Mouse (Mus musculus): ENCODE results near the gene Gm28036.
"Not testable (repeated sequence)": the region's sequence is repeated elsewhere in the genome, so short reads cannot be mapped to it uniquely, and the experiment has no call there.

Gene Gm28036

DNA sequence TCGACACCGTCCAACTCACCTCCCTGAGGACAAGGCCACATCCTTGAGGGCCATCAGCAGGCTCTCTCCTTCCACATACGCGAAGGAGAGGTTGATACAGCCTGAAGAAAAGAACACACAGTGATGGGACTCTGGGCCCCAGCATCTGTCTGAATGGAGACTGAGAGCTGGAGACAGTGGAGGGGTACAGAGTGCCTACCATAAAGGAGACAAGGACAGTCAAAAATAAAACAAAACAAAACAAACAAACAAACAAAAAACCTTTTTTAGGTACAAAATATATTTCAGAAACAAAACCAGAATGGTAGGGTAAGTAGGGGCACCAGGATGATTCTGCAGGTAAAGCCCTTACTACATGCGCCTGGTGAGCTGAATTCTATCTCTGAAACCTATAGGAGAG lies at the start of gene Gm28036:
Gene Gm28036, minus strand, starts transcription at position 101 of the 400 bp plus-strand sequence.
- DNase-seq (ENCODE audit: low spot score), result no peak

DNA sequence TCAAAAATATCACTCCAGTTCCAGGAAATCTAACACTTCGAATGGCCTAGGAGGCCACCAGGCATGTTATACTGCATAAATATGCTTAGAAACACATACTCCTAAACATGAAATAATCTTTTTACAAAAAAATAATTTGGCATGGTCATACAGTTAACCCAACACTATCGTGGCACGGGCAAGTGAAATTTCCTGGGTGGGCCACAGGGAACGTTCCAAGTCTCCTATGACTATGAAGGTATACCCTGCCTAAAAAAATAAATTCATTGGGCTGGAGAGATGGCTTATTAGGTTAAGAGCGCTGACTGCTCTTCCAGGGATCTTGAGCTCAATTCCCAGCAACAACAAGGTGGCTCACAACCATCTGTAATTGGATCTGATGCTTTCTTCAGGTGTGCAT lies 39.7 kb upstream of the Gm28036 start:
- DNase-seq (ENCODE audit: low spot score), result no peak

DNA sequence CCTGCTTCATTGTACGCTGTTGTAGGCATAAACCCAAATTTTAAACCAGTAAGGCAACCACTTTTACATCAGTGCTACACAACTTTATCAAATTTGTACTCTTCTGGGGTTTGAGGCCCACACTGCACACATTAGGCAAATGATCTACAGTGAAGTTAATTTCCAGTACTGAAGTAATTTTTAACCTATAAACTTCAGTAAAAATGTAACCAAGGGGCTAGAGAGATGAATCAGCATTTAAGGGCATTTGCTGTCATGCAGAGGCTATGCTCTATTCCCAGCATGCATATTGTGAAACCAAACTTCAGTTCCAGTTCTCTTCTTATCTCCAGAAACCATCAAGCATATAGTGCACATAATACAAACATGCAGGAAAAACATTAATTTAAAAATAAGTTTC lies 38.6 kb upstream of the Gm28036 start:
- no peak for DNase-seq (ENCODE audit: low spot score)

DNA sequence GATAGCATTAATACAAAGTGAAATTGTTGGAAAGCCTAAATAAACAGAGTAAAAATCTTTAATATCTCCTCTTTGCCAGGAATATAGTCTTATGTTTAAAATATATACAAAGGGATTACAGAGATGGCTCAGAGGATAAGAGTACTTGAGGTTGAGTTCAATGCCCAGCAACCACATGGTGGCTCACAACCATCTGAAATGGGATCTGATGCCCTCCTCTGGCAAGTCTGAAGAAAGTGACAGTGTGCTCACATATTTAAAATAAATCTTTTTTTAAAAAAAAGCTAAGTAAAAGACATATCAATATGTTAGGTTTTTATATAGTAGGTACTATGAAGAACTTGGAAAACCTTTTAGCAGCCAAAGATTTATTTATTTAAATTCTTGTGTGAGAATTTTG lies 24.6 kb upstream of the Gm28036 start:
- DNase-seq (ENCODE audit: low spot score), result no peak

DNA sequence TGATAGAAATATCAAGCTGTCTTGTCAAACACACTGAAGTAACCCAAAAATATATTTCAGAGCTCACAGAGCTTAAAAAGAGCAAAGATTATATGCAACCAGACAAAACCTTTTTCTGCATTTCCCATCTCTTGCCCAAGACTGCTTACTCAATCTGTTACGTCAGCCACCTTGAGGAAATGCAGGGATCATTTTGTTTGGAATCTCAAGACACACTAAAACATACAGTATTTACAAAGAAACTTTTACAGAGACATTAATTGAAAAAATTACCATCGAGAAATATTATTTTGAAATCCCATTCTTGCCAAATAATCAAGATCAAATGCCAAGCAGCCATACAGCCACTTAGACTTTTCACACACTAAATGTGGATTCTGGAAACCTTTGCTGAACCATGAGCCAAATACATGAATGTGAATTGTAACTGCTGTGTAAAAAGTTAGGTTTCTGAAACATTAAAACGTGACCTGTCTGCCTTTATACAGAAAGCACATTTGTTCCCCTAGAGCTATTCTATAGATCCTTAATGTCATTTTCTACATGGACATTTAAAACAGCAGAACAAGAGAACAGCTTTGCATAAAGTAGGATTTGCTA lies 20.5 kb upstream of the Gm28036 start:
- DNase-seq (ENCODE audit: low spot score), result no peak

DNA sequence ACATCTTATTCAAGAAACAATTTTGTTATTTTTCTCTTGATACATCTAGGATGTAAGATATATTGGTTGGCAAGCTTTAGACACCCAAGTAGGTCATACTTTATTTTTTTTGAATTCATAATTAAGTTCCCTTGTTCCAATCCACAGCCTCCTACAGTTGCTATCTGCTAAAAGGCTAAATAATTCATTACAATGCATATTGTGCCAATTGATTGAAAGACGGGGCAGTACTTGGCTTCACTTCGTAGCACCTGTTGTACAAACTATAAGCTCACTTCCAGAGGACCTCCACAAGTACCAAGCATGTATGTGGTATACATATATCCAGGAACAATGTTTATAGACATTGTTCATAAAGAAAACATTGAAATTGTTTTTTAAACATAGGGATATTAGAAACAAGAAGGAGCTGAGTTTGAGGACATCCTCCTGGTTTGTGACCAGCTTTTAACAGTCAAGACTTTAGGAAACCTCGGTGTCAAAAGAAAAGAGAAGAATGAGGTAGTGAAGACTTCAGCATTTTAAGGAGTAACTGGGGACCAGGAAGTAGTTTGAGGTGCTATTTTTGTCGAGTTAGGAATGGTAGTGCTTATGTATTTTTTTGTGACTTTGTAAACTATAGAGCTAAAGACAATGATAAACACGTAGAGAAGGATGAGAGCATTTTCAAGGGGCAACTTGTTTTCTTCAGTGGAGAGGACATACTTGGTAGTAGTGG lies 19.5 kb upstream of the Gm28036 start:
- DNase-seq (ENCODE audit: low spot score), result no peak

DNA sequence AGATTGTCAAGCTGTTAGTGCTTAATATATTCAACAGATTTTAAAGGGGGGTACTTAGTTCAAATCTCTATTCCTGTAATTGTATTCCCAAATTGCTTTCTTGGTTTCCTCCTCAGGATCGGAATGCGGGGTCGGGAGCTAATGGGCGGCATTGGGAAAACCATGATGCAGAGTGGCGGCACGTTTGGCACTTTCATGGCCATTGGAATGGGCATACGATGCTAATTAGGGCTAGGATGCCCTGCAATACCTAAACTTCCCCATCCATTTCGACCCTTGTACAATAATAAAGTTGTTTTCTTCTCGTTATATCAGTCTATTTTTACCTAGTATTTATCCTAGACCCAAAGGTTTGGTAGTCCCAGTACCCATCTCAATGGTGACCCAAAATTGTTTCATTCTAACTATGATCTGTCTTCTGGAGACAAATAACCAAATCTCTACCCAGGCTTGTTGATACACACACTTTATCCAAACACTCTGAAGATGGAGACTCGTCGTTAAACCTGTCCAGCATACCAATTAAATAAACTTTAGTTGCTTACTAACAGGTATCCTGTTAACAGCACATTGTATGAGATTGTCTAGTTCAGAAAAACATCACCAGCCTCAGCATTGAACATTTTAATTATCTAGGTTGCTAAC lies 18.7 kb upstream of the Gm28036 start:
- no peak for DNase-seq (ENCODE audit: low spot score)

DNA sequence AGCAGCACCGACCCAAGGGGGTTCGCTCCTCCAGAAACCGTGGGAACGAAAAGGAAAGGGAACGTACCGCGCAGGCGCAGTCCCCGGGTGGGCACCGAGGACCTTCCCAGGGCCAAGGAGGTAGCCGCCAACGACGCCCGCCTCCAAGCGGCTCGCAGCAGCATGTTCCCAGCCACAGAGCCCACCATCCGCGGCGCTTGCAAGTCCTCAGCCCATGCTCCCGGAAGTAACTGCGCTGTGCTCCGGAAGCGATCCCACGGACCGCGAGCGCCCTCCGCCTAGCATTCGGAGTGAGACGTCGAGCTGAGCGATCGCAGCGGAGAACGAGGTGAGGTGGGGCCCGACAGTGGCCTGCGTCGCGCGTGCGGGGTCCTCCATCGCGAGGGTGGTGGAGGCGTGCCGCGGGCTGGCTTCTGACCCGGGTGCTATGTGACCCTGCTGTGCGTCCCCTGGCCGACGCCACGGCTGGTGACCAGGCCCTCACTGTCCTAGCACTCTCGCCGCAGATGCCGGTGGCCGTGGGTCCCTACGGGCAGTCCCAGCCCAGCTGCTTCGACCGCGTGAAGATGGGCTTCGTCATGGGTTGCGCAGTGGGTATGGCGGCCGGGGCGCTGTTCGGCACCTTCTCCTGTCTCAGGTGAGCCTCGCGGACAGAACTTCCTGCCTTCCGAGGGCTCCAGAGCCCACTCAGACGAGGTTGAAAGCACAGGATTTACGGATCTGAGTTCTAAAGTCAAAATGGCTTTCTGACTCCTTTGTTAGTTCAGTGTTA lies 17.2 kb upstream of the Gm28036 start, which contains the start of the genes Romo1 and Nfs1:
Gene Romo1, plus strand, starts transcription at position 87 of the 772 bp plus-strand sequence.
Gene Nfs1, minus strand, starts transcription at position 234 of the 772 bp plus-strand sequence.
- peak; percentile 87 for DNase-seq (ENCODE audit: low spot score)

DNA sequence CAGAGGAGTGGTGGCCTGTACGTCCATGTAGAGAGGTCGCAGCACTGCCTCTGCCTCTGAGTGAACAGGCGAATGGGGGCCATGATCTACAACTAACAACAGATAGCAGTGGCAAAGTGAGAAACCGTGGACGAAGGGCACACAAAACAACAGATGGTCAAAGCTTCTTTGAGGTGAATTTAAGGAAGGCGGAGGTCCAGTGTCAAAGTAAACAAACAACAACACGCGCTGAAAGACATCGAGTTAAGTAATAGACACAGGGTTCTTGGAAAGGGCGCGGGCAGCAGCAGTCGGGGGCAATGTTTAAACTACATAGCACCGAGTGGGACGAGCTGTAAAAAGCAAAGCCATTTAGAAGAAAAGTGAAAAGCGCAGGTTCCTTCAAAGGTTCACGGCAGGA lies 16.5 kb upstream of the Gm28036 start:
- peak; percentile 41 for DNase-seq (ENCODE audit: low spot score)

DNA sequence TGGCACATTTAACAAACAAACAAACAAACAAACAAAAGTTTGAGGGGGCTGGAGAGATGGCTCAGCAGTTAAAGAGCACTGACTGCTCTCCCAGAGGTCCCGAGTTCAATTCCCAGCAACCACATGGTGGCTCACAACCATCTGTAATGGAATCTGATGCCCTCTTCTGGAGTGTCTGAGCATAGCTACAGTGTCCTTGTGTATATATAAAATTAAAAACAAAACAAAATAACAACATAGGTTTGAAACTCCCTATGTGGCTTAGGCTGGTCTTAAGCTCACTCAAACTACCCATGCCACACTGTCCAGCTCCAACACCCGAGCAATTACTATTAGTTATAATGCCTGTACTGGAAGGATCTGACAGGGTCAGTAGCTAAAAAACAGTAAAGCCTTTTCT lies 15.9 kb upstream of the Gm28036 start:
- no peak for DNase-seq (ENCODE audit: low spot score)

DNA sequence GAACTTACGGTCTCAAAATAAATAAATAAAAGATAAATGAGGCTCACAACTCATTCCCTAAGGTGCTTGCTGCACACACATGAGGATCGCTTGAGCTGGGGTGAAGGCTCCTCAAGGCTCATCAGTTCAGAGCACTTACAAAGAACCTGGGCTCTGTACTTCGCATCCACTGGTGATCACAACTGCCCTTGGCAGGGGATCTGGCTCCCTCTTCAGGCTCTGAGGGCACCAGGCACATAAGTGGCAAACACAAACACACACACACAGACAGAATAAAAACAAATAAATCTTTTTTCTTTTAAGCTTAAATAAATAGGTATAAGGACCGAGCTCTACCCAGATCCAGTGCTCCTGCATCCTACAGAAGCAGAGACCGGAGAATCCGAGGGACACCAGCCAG lies 8.8 kb upstream of the Gm28036 start:
- DNase-seq (ENCODE audit: low spot score), result no peak

DNA sequence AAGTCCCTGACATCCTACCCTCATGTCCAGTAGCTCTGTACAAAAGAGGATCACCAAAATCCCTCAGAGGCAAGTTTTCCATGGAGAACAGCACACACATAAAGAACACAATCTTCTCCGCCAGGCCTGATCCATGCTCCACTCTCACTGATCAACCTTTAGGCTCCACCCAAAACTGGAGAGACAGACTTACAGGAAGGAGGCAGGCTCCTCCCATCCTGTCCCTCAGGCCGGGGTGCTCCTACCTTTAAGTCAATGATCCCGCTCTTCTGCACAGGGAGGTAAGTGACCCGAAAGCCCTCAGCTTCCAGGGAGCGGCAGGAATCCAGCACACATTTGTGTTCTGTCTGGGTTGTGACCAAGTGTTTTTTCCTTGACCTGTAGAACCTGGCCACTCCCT lies 7.3 kb upstream of the Gm28036 start:
- DNase-seq (ENCODE audit: low spot score), result no peak

DNA sequence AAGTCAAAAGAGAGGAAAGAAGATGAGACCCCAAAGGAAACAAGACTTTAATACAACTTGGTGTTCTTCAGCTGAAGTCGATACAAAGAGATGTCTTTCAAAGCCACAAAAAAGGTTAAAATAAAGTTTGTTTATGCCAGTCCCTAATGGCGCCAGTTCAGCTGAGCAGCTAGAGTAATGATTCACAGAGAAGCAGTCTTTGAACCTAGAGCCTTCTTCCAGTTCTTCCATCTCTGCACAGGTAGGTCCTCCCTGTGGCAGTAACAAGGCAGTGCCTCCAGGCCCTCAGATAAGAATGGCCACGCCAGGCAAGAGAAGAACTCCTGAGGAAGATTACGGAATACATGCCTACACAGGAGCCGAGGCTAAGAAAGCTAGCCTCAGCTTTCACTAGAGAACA lies 3.2 kb downstream of the Gm28036 start:
- DNase-seq (ENCODE audit: low spot score), result no peak

DNA sequence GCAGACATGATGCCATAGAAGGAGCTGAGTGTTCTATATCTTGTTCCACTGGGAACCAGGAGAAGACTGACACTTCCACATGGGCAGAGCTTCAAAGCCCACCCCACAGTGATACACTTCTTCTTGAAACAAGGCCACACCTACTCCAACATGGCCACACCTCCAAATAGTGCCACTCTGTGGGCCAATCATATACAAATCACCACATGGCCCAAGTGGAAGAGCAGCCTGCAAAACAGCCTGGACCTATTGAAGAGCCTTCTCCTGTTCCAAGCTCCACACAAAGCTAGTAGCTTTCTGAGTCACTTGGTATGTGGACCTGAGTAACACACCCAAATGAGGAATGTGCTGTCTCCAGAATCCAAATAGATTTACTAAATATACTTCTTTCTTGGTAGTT lies 7.3 kb downstream of the Gm28036 start:
- DNase-seq (ENCODE audit: low spot score), result no peak

DNA sequence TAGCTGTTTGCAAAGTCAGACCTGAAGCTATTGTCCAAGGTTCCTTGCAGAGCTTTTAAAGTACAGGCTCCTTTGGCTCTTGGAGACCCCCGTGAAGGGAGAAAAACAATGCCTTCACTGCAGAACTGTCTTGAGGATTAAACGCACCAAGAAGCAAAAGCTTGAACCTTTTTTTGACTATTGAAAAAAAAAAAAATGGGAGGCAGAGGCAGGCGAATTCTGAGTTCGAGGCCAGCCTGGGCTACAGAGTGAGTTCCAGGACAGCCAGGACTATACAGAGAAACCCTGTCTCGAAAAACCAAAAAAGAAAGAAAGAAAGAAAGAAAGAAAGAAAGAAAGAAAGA lies 14.8 kb downstream of the Gm28036 start:
- not testable (repeated sequence) for DNase-seq (ENCODE audit: low spot score)

DNA sequence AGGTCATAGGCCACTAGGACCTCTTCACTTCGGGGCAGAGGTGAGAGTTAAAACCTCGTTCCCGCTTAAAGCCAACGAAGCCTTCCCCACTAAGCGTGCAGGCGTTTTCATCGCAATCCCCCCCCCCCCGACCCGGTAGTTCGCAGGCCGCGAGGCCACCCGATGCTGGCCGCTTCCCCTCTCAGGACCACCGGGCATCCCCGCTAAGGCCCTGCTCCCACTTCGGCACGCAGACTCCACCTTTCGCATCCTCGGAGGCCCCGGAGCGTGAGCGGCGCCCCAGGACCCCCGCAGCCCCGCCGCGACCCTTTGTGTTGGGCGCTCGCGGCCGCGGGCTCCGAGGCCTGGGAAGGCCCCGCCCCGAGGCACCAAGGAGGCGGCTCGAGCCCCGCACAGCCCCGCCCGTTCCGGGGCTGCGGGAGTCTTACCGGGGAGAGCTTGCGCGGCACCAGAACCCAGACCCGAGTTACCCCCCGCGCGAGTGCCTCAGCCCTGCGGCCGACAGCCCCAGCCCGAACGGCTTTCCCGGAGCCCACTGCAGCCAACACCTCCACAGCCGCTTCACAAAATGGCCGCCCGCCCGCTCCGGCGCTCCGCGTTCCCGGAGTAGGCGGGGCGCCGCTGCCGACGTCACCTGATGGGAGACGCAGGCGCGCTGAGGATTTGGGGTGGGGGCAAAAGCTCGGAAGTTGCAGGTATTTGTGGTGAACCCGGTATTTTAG lies 15.4 kb downstream of the Gm28036 start, which contains the start of the genes Cpne1 and Rbm12:
Gene Cpne1, minus strand, starts transcription at position 608 of the 722 bp plus-strand sequence.
Gene Rbm12, minus strand, starts transcription at position 621 of the 722 bp plus-strand sequence.
- peak; percentile 80 for DNase-seq (ENCODE audit: low spot score)

DNA sequence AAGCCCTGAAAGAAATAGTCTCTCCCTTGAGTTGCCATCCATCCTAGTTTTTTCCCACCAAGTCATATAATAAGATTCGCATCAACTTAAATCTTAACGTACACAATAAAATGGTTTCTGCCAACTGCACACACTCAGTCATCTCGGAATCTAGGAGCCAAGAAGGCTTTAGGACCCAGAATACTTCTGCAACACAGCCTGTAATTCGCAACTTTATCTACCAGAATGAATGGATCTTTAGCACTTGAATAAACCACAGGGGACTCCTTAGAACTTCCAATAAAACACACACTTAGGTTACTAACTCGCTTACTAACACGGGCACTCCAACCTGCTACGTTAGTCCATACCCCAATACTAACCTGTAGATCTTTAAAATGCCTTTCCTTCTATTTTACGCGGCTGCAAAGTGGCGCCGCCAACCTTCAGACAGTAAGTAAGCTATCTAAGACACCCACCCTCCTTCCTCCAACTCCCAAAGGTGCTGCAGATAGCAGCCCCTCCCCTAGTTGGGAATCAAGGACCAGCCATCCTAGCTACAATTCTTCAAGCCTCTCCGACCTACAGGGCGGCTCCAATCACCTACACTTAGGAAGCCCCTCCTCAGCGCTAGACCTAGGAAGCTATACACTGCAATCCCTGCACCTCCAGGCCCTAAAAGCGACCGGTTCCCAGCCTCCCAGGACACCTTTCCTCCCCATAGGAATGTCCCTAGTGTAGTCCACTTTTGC lies 16.1 kb downstream of the Gm28036 start:
- DNase-seq (ENCODE audit: low spot score), result peak; percentile 60

DNA sequence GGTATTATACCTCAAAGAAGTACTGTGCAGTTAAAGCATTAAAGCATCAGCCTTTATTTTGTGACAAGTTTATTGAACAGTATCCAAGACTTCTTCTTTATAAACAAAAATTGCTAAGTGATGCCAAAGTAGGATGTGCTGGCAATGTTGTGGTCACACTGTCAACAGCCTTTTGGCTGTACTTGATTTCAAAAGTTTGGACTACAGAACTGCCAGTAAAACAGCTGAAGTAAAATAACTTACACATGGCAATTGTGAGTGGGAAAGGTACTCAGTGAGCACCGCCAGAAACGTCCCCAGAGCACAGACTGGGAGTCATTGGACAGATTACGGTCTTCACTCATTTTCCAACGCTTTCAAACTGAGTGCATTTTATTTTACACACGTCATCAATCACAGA lies 35.0 kb downstream of the Gm28036 start:
- no peak for DNase-seq (ENCODE audit: low spot score)

DNA sequence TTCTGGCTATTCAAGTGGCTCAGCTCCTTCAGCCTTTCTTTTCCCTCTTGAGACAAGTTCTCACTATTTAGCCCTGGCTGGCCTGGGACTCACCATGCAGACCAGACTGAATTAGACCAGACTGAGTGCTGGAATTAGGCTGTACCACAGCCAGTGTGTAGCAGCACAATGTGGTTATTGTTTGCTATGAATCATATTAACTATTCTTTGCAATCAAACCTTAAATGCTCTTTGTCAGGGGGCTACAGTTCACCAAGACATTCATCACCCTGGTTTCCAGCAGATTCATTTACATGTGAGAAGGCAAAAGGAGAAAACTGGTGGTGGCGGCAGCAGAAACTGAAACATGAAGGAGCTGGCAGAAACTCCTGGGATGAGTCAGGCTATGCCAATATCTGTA lies 37.1 kb downstream of the Gm28036 start:
- no peak for DNase-seq (ENCODE audit: low spot score)

DNA sequence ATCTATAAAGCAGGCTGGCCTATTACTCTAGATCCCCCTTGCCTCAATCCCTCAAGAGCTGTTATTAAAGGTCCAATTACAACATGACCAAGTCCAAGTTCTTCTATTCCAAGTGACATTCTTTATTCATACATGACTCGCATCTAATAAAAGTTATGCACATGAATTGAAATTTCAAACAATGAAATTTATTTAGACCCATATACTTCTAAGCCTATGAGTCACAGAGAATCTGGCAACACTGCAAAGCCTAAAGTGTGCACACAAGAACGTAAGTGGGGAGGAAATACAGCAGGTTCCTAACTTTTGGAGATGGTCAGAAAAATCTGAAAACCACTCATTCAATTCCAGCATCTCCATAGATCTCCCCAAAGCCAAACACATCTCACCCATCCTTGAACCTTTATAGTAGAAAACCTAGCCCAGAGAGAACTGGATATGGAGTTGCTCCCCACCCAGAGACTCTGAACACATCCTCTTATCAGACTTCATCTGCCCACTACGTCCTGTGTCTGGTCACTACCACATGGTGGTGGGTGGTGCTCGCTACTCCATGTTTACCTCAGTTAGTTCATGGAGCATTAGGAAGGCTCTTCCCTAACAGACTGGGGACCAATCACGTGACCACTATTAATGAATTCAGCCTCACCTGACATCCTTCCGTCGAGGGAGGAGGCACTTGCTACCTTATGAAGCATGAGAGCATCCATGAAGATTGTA lies 39.3 kb downstream of the Gm28036 start:
- DNase-seq (ENCODE audit: low spot score), result no peak
